Mouse (Mus musculus): Measurements from ENCODE around the gene Ncbp3.

The Ncbp3 gene

GRCm38 (mm10) chr11:73137591-73138501 is 90.3 kb downstream of the Ncbp3 start, which contains the start of gene Haspin:
Gene Haspin (minus strand): TSS chr11:73138294.
- DNase-seq = peak; percentile 92 to 93
